Mouse (Mus musculus): ENCODE data around the gene Mipol1.
"Not testable (repeated sequence)": the region's sequence is repeated elsewhere in the genome, so short reads cannot be mapped to it uniquely, and the experiment has no call there.

The Mipol1 gene

DNA sequence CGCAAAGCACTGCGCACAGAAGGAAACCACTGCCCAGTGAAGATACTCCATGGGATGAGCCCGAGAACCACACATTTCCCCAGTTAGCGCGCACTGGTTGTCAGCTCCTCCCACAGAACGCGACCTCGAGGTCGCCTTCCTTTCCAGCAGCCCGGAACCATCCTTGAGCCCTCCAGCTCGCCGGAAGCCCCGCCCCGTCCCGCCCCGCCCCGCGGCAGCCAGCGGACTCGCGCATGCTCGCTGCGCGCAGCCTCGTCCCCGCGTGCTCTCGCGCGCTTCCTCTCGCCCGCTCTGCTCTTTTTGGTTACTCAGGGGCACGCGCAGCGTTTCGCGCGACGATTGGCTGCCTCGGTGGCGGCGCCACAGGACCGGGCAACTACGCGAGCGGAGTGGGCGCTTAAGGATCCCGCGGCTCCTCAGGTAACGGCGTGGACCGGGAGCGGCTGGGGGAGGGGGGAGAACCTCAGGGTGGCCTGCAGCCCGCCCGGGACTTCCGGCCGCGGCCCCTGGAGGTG lies at the start of gene Mipol1, which contains the start of gene Prps1l3:
Gene Mipol1, plus strand, starts transcription at position 236 of the 515 bp plus-strand sequence.
Gene Prps1l3, plus strand, starts transcription at position 221 of the 515 bp plus-strand sequence.
- peak; percentile 80 to 84 for DNase-seq

DNA sequence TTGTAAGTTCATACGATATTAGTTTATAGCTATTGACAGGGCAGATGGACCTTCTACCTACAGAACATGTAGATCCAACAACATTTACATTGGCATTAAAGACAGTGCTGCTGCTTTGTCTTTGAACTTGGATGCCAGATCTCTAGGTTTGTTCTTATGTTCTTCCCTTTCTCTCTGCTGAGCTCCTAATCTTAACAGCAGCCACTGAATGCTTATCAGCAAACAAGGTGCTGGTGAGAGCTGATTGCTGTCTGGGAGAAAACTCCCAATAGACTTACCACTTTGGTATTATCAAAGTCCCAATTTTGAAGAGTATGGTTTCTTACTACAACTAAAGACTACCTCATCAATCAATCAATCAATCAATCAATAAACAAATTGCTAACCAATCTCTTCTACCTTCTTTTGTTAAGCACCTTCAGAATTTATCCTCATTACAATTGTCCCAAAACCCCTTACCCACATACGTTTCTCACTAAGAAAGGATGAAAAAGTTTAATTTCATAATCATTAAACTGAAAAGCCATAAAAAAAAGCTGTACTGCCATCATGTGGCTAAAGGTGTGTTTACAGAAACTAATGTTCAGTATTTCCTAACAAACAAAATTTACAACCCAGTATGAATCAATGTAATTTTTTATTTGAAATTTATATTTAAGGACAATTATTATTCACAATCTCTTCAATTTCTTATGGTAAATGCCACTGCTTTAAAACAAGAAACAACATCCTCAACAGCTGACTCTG lies 45.7 kb upstream of the Mipol1 start:
- DNase-seq: no peak

DNA sequence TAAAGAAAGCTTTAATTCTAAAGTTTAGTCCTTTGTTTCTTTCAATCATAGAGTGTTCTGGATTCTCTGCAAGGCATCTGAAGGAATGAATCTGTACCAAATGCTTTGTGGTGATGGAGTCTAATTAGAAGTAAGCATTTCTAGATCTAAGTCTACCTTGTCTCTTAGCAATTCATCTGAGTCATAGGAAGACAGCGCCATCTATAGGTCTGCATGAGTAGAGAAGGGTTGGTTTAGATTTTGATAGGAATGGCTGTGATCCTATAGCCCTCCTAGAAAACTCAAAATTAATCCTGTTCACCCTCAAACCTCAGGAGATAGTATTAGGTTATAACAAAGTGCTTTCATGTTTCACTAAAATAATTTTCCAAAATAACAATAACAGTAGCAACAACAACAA lies 44.8 kb upstream of the Mipol1 start:
- DNase-seq: no peak

DNA sequence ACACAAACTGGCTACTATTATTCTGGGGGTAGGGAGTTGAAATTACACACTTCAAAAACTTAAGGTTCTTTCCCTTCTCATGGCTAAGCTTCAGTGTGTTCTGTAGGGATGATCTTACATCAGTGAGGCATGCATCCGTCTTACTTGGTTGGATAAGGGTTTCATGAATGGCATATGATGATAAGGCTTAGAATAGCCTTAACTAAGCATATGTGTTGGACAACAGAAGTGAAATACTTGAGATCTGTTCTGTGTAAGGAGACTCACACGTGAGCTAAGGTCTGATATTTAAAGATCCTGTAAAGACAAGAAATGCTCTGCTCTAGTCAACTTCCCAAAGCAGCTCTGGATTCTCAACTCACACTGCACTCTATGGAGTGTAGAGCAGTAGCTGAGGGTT lies 44.1 kb upstream of the Mipol1 start:
- no peak for DNase-seq

DNA sequence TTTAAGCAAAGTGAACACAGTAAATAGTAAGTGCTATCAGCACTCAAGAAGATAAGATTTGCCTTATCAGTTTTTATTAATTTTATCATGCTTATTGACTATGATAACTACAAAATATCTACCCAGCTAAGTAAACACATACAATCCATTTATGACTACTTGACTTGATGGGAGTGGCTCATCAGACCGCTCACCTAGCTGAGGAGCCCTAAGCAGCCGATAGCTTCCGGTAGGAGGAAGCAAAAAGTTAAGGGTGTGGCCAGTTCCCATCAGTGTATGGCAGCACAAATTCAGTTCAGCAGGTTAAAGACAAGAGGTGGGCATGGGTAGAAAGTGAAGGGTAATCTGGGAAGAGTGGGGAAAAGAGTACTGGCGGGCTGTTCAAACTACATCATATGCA lies 43.2 kb upstream of the Mipol1 start:
- DNase-seq: no peak

DNA sequence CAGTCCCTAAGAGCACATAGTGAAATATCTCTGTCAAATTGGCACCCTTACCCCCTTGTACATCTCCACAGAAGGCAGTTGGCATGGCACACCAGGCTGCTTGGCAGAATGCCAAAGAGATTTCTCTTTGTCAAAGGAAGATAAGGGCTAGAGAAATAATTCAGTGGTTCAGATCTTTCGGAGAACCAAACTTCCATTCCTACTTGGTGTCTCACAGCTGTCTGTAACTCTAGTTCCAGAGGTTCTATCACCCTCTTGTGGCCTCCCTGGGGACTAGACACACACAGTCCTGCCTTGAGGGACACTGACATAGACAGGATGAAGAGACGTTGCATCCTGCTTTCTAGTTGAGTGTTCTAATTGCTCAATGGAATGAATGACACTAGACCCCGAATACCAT lies 35.6 kb upstream of the Mipol1 start:
- DNase-seq: peak; percentile 18 to 30

DNA sequence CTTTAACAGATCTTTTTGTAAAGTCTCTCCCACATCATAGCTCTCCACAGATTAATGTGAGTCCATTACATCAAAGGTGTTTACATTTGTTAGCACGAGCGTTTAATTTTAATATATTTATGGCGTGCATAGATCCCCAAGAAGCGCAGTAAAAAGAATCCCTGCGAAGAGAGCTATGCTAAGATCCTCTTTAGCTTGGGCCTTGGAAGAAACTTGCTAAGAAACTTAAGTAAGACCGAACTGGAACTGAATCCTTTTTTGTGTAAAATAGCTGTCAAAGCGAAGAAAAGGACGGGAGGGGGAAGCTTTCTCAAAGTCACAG lies 34.0 kb upstream of the Mipol1 start:
- no peak for DNase-seq

DNA sequence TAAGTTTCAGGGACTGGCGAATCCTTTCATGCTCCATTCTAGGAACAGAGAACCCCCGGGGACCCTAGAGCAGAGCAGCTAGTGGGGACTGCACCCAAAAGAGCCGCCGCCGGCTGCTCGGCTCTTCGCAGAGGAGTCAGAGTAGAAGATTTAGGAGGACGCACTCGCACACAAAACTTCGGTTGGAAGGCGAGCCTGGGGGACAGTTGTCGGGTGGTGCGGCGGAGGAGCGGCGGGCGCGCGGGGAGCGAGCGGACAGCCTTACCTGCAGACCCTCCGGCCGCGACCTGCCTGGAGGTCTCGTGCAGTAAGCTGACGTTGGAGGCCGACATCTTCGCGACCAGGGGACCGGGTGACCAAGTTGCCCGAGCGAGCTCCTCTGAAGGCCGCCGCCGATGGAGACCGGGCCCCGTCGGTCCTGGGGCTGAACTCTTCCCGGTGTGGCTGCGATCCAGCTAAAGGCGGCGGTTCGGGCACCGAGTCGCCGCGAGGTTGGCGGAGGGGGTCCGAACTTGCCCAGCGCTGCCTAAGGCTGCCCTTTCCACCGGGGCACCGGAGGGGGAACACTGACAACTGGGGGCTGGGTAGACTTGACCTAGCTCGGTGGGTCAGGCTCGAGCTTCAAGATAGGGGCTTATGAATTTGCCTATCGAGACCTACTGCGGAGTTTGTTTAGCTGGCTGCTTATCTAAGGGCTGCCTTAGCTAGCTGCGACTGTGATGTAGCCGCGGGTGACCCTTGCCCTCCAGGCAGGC lies 33.4 kb upstream of the Mipol1 start:
- peak; percentile 5 to 9 for DNase-seq

DNA sequence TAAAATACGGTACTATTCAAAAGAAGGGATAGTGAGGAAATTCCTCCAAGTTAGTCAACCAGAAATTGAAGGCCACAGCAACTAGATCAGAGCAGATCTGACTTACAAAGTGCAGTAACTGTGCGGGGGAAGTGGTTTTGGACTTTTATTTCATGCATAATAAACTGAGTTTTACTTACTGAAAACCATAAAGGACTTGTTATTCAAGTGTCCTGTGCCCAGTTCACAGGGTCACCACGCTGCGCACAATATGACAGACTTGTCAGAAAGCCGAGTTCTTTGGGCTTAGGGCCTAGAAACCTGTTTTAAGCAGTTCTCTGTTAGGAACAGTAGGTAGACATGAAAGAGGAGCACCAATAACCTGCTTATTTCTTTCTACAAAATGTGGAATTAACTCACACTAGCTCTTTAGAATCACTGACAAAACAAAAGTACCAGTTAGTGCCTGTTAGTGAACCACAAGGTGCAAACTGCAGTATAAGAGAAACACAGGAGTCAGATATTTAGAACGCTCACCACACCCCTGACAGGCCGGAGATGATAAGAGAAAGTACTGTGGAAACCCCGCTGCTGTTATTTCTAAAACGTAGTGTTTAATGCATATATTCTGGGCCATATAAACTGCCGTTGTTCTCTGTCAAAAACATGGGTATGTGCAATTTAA lies 32.7 kb upstream of the Mipol1 start, which contains the start of gene Slc25a21:
Gene Slc25a21, minus strand, starts transcription at position 110 of the 664 bp plus-strand sequence.
- DNase-seq: no peak

DNA sequence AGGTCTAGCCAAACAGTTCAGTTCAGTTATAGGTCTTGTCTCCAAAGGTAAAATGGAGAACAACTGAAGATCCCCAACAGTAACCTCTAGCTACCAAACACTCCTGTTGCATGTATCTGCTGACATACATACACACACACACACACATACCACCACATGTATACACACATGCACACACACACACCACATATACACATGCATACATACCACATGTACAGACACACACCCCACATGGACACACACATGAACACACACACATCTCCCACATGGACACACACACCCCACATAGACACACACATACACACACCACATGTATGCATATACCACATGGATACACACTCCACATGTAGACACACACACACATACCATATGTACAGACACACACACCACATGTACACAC lies 32.0 kb upstream of the Mipol1 start:
- DNase-seq: no peak

DNA sequence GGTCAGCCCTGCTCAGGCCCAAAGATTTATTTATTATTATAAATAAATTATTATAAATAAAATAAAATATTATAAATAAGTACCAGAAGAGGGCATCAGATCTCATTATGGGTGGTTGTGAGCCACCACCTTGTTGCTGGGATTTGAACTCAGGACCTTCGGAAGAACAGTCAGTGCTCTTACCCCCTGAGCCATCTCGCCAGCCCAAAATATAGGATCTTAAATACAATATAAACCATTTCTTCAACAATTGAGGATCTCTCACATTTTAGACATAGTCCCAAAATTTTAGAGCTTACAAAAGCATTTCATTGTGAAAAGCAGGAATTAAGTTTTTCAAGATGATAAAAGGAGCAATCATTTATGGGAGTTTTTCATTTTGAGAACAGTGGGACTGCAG lies 30.8 kb upstream of the Mipol1 start:
- DNase-seq: no peak

DNA sequence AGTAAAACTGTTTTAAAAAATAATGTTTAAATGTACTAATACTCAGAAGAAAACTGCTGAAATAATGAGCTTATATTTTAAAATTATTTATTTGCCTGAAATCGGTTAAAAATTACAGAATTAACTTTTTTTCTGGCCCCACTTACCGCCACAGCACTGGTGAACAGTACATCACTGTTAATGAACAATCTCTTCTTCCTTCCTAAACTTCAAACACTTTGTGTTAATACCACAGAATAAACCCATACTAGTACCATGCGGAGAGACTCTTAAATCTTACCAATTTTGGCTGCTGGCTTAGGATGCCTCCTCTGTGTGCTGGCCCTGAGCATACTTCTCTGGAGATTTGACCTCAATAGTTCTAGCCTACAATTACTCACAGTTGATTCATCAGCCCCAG lies 28.3 kb upstream of the Mipol1 start:
- DNase-seq: no peak

DNA sequence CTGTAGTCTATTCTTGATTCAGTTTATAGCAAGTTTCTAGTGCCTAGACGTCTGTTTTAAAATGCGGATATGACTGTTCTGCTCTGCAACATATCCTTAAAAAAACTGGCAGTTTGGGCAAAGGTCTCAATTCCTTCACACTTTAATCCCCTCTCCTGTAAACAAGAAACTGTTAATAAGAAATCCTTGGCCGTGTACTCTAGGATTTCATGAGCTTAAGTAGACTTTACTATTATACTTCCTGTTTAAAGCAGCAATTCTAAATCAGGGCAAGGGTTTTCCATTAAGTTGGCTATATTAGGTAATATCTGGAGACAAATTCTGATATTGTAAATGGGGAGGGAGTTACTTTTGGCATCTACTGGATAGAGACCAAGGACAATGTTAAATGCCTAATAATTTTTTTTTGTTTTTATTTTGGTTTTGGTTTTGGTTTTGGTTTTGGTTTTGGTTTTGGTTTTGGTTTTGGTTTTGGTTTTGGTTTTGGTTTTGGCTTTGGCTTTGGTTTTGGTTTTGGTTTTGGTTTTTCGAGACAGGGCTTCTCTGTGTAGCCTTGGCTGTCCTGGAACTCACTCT lies 25.9 kb upstream of the Mipol1 start:
- no peak for DNase-seq

DNA sequence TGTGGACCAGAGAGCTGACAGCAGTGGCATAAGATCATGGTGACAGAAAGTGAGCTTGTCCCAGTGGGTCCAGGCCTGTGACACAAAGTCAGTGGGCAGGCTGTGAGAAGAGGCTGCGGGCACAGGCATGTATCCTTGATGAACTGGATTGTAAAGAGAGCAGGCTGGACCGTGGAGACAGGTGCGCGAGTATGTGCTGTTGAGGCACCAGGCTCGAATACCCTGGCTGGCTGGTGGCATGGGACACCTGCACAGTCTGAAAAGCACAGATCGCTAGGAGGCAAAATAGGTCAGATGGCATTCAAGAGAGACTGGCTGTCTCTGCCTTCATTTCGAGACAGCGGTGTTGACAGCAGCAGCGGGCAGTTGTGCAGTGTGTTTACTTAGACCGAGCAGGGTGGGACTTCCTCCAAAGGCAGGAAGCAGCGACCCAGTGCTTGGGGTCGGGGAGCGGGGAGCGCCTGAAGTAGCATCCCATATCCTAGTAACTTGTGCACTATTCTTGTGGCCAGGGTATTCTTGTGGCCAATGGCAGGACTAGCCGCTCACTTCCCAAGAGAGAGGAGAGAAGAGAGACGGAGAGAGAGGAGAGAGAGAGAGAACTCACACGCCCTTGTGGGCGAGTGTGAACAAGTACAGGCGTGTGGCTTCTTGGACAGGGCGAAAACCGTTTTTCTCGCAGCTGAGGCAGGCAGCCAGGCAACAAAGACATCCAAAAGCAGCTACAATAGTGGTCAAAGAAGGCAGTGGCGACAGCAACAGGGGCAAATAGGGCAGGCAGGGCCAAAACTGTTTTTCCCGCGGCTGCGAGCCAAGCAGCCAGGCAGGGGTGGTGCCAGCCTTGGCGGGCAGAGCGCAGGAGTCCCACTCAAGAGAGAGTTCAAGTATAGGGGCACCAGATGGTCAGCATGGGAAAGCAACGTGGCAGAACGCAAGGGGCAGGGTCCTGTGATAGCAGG lies 18.6 kb upstream of the Mipol1 start:
- peak; percentile 40 to 51 for DNase-seq

DNA sequence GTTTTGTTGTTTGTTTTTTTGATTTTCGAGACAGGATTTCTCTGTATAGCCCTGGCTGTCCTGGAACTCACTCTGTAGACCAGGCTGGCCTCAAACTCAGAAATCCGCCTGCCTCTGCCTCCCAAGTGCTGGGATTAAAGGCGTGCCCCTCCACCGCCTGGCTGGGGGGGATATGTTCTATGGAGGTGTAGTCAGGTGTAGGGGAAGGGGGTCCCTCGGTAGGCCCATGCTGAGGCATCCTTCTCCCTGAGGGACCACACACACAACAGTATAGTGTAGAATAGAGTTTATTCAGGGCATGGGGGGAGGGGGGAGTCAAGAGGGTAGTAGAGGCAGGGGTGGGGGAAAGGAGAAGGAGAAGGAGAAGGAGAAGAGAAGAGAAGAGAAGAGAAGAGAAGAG lies 17.8 kb upstream of the Mipol1 start:
- not testable (repeated sequence) for DNase-seq

DNA sequence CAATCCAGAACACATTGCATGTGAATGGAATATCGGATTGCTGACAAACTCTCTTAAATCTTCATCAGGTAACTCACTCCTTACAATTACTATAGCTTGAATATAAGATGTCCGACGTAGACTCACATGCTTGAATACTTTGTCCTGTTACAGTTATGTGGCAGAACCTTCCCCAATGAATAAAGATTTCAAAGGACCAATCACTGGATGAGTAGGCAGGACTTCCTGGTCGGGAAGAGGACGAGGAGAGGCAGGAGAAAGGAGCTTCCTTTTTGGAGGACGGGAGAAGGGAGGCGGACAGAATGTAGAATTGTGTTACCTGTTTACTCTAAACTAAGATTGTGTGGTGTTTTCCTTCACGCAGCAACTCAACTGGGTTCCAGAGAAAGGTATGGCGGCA lies 3.8 kb upstream of the Mipol1 start:
- DNase-seq: no peak

DNA sequence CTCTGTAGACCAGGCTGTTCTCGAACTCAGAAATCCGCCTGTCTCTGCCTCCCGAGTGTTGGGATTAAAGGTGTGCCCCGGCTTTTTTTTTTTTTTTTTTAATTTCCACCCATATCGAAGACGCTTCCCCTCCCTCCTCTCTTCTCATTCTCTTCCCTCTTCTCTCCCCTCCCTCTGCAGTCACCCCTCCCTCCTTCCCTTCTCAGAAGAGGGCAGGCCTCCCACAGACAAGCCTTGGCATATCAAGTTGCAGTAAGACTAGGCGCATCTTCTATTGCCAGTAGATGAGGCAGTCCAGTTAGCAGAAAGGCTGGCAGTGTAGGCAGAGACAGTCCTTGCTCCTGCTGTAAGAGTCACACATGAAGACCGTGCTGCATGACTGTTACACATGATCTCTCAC lies 2.5 kb upstream of the Mipol1 start:
- no peak for DNase-seq

DNA sequence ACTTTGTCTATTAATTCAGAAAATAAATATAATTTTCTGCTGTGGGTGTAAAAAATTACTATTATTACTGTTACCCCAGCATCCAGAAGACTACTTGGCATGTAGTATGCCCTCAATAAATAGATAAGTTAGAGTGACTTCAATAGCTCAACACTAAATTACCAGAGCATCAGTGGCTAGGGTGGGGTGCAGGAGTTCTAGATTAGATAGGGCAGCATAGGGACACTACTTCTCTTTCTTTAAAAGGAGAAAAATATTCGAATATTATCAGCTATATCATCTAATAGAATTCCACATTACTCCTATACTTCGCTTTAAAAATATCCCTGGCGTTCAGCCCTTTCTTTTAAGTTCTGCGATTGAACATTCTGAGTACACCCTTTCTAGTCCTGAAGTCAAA lies 524 bp upstream of the Mipol1 start:
- no peak for DNase-seq

DNA sequence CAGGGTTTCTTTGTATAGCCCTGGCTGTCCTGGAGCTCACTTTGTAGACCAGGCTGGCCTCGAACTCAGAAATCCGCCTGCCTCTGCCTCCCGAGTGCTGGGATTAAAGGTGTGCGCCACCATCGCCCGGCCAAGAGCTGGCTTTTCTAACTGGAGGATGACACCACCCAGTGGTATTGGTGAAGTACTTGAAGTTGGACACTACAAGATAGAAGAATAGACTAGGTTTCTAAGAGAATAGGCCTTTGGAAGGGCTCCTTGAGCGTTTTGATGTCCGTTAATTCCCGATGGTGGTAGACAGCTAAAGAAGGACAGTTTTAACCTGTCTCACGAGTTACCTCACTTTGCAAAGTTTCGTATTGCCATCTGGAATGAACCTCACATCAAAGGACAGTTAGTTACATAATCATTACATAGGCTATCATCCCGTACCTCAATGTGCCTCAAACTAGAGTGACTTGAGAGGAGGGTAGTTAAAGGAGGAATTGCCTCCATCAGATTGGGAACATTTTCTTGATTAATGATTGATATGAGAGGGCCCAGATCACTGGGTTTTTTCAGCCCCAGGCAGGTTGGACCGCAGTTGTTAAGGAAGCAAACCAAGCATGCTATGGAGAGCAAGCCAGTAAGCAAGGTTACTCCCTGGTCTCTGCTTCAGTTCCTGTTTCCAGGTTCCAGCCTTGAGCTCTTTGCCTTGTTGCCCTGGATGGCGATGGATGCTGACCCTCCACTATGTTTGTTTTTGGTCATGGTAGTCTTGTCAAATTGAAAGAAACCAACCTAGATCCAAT lies 1.1 kb downstream of the Mipol1 start:
- peak; percentile 4 to 7 for DNase-seq

DNA sequence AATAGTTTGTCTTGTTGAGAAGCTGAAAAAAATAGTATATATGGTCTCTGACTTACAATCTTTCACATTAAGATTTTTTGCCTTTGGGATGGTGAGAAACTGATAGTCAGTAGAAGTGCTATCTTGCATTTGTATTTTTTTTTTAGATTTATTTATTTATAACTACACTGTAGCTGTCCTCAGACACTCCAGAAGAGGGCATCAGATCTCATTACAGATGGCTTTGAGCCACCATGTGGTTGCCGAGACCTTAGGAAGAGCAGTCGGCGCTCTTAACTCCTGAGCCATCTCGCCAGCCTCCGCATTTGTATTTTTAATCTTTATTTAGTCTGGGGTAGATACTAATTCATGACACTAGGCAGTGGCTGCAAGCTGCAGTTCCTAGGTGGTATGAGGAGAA lies 3.2 kb downstream of the Mipol1 start:
- DNase-seq: no peak

Data from cerebellum, postnatal 36 days (tissue).